Mouse (Mus musculus): ENCODE data around the gene Galnt6. TPM values are rescaled to one million over a fixed set of nuclear protein-coding genes. Genes with fewer than 3 reads are reported as not detected.

Gene Galnt6
- polyA plus RNA-seq, 1 experiment from 2014 or later = 0.16 TPM

- Histone ChIP-seq H3K4me2 (replicated peaks; ENCODE audit: low read depth, low read length) (no peak overlapping the region), H3K9ac (ENCODE audit: low read depth, low read length) (no peak overlapping the region), H3K36me3 (ENCODE audit: control insufficient read depth, insufficient read depth, low read length) (no peaks in the 10 kb centered on the region), H3K4me1 (ENCODE audit: control insufficient read depth, insufficient read depth, low read length) (peaks cover 4% of the 10 kb centered on the region; the same call in 1 of the 2 replicates), H3K9me3 (ENCODE audit: control insufficient read depth, low read length) (no peaks in the 10 kb centered on the region), H3K4me3 (ENCODE audit: low read length) (no peak overlapping the region), H3K27ac (ENCODE audit: low read depth, low read length) (no peak overlapping the region), H3K27me3 (ENCODE audit: control insufficient read depth, insufficient read depth, low read length) (no peaks in the 10 kb centered on the region)
- WGBS = 88% methylated on average over 13 of the region's 13 CpGs
- ATAC-seq (ENCODE audit: low FRiP score, low TSS enrichment) = no peak
These were observed 38.7 kb upstream of the Galnt6 start for GRCm38 (mm10) chr15:100767851-100768250.

- H3K27me3 ChIP-seq (ENCODE audit: control insufficient read depth, insufficient read depth, low read length) = no peaks in the 10 kb centered on the region
- H3K9ac ChIP-seq (ENCODE audit: low read depth, low read length) = no peak overlapping the region
- no peak overlapping the region for H3K27ac ChIP-seq (ENCODE audit: low read depth, low read length)
- no peaks in the 10 kb centered on the region for H3K9me3 ChIP-seq (ENCODE audit: control insufficient read depth, low read length)
- H3K36me3 ChIP-seq (ENCODE audit: control insufficient read depth, insufficient read depth, low read length) = no peaks in the 10 kb centered on the region
- no peak for ATAC-seq (ENCODE audit: low FRiP score, low TSS enrichment)
- peaks cover 8% of the 10 kb centered on the region; the same call in 1 of the 2 replicates for H3K4me1 ChIP-seq (ENCODE audit: control insufficient read depth, insufficient read depth, low read length)
- no peak overlapping the region for H3K4me3 ChIP-seq (ENCODE audit: low read length)
- WGBS = 64% methylated on average over 9 of the region's 9 CpGs
- H3K4me2 ChIP-seq (replicated peaks; ENCODE audit: low read depth, low read length) = no peak overlapping the region
These were observed 37.6 kb upstream of the Galnt6 start for GRCm38 (mm10) chr15:100766826-100767225.

- H3K36me3 ChIP-seq (ENCODE audit: control insufficient read depth, insufficient read depth, low read length) = no peaks in the 10 kb centered on the region
- no peak overlapping the region for H3K27ac ChIP-seq (ENCODE audit: low read depth, low read length)
- H3K4me2 ChIP-seq (replicated peaks; ENCODE audit: low read depth, low read length) = no peak overlapping the region
- no peaks in the 10 kb centered on the region for H3K27me3 ChIP-seq (ENCODE audit: control insufficient read depth, insufficient read depth, low read length)
- peaks cover 8% of the 10 kb centered on the region; the same call in 1 of the 2 replicates for H3K4me1 ChIP-seq (ENCODE audit: control insufficient read depth, insufficient read depth, low read length)
- no peaks in the 10 kb centered on the region for H3K9me3 ChIP-seq (ENCODE audit: control insufficient read depth, low read length)
- no peak overlapping the region for H3K4me3 ChIP-seq (ENCODE audit: low read length)
- no peak overlapping the region for H3K9ac ChIP-seq (ENCODE audit: low read depth, low read length)
- WGBS = 83% methylated on average over 16 of the region's 16 CpGs
- ATAC-seq (ENCODE audit: low FRiP score, low TSS enrichment) = no peak
These were observed 35.2 kb upstream of the Galnt6 start for GRCm38 (mm10) chr15:100764163-100764951.

GRCm38 (mm10) chr15:100762649-100763048 lies 33.5 kb upstream of the Galnt6 start:
- Histone ChIP-seq H3K9me3 (ENCODE audit: control insufficient read depth, low read length) (no peaks in the 10 kb centered on the region), H3K27ac (ENCODE audit: low read depth, low read length) (peak overlapping the region; percentile 74), H3K27me3 (ENCODE audit: control insufficient read depth, insufficient read depth, low read length) (no peaks in the 10 kb centered on the region), H3K4me3 (ENCODE audit: low read length) (peak overlapping the region; percentile 62), H3K4me1 (ENCODE audit: control insufficient read depth, insufficient read depth, low read length) (peaks cover 8% of the 10 kb centered on the region; the same call in 1 of the 2 replicates), H3K4me2 (replicated peaks; ENCODE audit: low read depth, low read length) (peak overlapping the region; percentile 95), H3K9ac (ENCODE audit: low read depth, low read length) (peak overlapping the region; percentile 57; the same call in 1 of the 2 replicates), H3K36me3 (ENCODE audit: control insufficient read depth, insufficient read depth, low read length) (no peaks in the 10 kb centered on the region)
- WGBS = 33% methylated on average over 8 of the region's 8 CpGs
- no peak for ATAC-seq (ENCODE audit: low FRiP score, low TSS enrichment)

- no peaks in the 10 kb centered on the region for H3K27me3 ChIP-seq (ENCODE audit: control insufficient read depth, insufficient read depth, low read length)
- peak; percentile 93 for ATAC-seq (ENCODE audit: low FRiP score, low TSS enrichment)
- H3K9ac ChIP-seq (ENCODE audit: low read depth, low read length) = peak within 1 kb of the TSS; percentile 57
- H3K36me3 ChIP-seq (ENCODE audit: control insufficient read depth, insufficient read depth, low read length) = no peaks in the 10 kb centered on the region
- under 1% methylated on average over 64 of the region's 64 CpGs for WGBS
- H3K4me1 ChIP-seq (ENCODE audit: control insufficient read depth, insufficient read depth, low read length) = peaks cover 6% of the 10 kb centered on the region; the same call in 1 of the 2 replicates
- H3K9me3 ChIP-seq (ENCODE audit: control insufficient read depth, low read length) = no peaks in the 10 kb centered on the region
- peak within 1 kb of the TSS; percentile 74 for H3K27ac ChIP-seq (ENCODE audit: low read depth, low read length)
- peak within 1 kb of the TSS; percentile 62 for H3K4me3 ChIP-seq (ENCODE audit: low read length)
- peak within 1 kb of the TSS; percentile 95 for H3K4me2 ChIP-seq (replicated peaks; ENCODE audit: low read depth, low read length)
These were observed 32.4 kb upstream of the Galnt6 start, which contains the start of gene Slc4a8 for GRCm38 (mm10) chr15:100761419-100762185. Slc4a8 (plus strand) TSS chr15:100761747.

- H3K27me3 ChIP-seq (ENCODE audit: control insufficient read depth, insufficient read depth, low read length) = no peaks in the 10 kb centered on the region
- peak; percentile 3; the same call in 1 of the 2 replicates for ATAC-seq (ENCODE audit: low FRiP score, low TSS enrichment)
- H3K9ac ChIP-seq (ENCODE audit: low read depth, low read length) = peak overlapping the region; percentile 57; the same call in 1 of the 2 replicates
- H3K9me3 ChIP-seq (ENCODE audit: control insufficient read depth, low read length) = no peaks in the 10 kb centered on the region
- no peaks in the 10 kb centered on the region for H3K36me3 ChIP-seq (ENCODE audit: control insufficient read depth, insufficient read depth, low read length)
- H3K4me1 ChIP-seq (ENCODE audit: control insufficient read depth, insufficient read depth, low read length) = peaks cover 6% of the 10 kb centered on the region; the same call in 1 of the 2 replicates
- H3K4me3 ChIP-seq (ENCODE audit: low read length) = peak overlapping the region; percentile 62
- peak overlapping the region; percentile 95 for H3K4me2 ChIP-seq (replicated peaks; ENCODE audit: low read depth, low read length)
- 13% methylated on average over 9 of the region's 9 CpGs for WGBS
- H3K27ac ChIP-seq (ENCODE audit: low read depth, low read length) = peak overlapping the region; percentile 74
These were observed 31.9 kb upstream of the Galnt6 start for GRCm38 (mm10) chr15:100761036-100761418.

- ATAC-seq (ENCODE audit: low FRiP score, low TSS enrichment) = no peak
- no peak overlapping the region for H3K4me2 ChIP-seq (replicated peaks; ENCODE audit: low read depth, low read length)
- 88% methylated on average over 10 of the region's 10 CpGs for WGBS
These were observed 30.1 kb upstream of the Galnt6 start for GRCm38 (mm10) chr15:100759286-100759685.

GRCm38 (mm10) chr15:100757527-100757978 lies 28.4 kb upstream of the Galnt6 start:
- ATAC-seq (ENCODE audit: low FRiP score, low TSS enrichment) = peak; percentile 6; the same call in 1 of the 2 replicates
- no peaks in the 10 kb centered on the region for H3K27me3 ChIP-seq (ENCODE audit: control insufficient read depth, insufficient read depth, low read length)
- H3K27ac ChIP-seq (ENCODE audit: low read depth, low read length) = no peak overlapping the region
- H3K9me3 ChIP-seq (ENCODE audit: control insufficient read depth, low read length) = no peaks in the 10 kb centered on the region
- 4% methylated on average over 7 of the region's 7 CpGs for WGBS
- H3K4me1 ChIP-seq (ENCODE audit: control insufficient read depth, insufficient read depth, low read length) = peaks cover 5% of the 10 kb centered on the region
- H3K36me3 ChIP-seq (ENCODE audit: control insufficient read depth, insufficient read depth, low read length) = no peaks in the 10 kb centered on the region
- H3K4me2 ChIP-seq (replicated peaks; ENCODE audit: low read depth, low read length) = no peak overlapping the region
- H3K4me3 ChIP-seq (ENCODE audit: low read length) = no peak overlapping the region
- no peak overlapping the region for H3K9ac ChIP-seq (ENCODE audit: low read depth, low read length)

More at GRCm38 (mm10) chr15:100759286-100759685, 30.1 kb upstream of the Galnt6 start:
- Histone ChIP-seq H3K4me1 (ENCODE audit: control insufficient read depth, insufficient read depth, low read length) (peaks cover 10% of the 10 kb centered on the region), H3K36me3 (ENCODE audit: control insufficient read depth, insufficient read depth, low read length) (no peaks in the 10 kb centered on the region), H3K27ac (ENCODE audit: low read depth, low read length) (no peak overlapping the region), H3K27me3 (ENCODE audit: control insufficient read depth, insufficient read depth, low read length) (no peaks in the 10 kb centered on the region), H3K9me3 (ENCODE audit: control insufficient read depth, low read length) (no peaks in the 10 kb centered on the region), H3K9ac (ENCODE audit: low read depth, low read length) (no peak overlapping the region), H3K4me3 (ENCODE audit: low read length) (no peak overlapping the region)
